Mouse (Mus musculus) heart, embryonic 15.5 days (tissue): ENCODE results near the gene Top3b. TPM values are rescaled to one million over a fixed set of nuclear protein-coding genes. Genes with fewer than 3 reads are reported as not detected.
"Not testable (repeated sequence)": the region's sequence is repeated elsewhere in the genome, so short reads cannot be mapped to it uniquely, and the experiment has no call there.

Experiments
- ATAC-seq: fragments of 200-750 bp; cut with Nextera tagmentation; replicated peaks from 2 replicates; pipeline ENCODE4 v1.8.0; 2017; ENCODE audit warnings: low read depth, moderate TSS enrichment; ENCODE audit not compliant: insufficient number of reproducible peaks, insufficient read depth, low FRiP score
- H3K27ac ChIP-seq: fragments of 300-500 bp; sonication (generic); 2 replicates; pipeline ENCODE4 v1.5.1; 2015; ENCODE audit warnings: mild to moderate bottlenecking, inconsistent platforms
- H3K27me3 ChIP-seq: fragments of 300-500 bp; sonication (generic); 2 replicates; pipeline ENCODE4 v1.6.1; 2015; ENCODE audit warnings: inconsistent platforms
- H3K36me3 ChIP-seq: fragments of 300-500 bp; sonication (generic); 2 replicates; pipeline ENCODE4 v1.6.1; 2015; ENCODE audit warnings: mild to moderate bottlenecking, inconsistent platforms
- H3K4me1 ChIP-seq: fragments of 300-500 bp; sonication (generic); replicated peaks from 2 replicates; pipeline ENCODE4 v1.6.1; 2015; ENCODE audit warnings: inconsistent platforms
- H3K4me2 ChIP-seq: fragments of 300-500 bp; sonication (generic); 2 replicates; pipeline ENCODE4 v1.6.1; 2015; ENCODE audit warnings: inconsistent platforms, mild to moderate bottlenecking, moderate library complexity
- H3K4me3 ChIP-seq: fragments of 300-500 bp; sonication (generic); 2 replicates; pipeline ENCODE4 v1.5.1; 2015; ENCODE audit warnings: mild to moderate bottlenecking, inconsistent platforms
- H3K9ac ChIP-seq: fragments of 300-500 bp; sonication (generic); 2 replicates; pipeline ENCODE4 v1.6.1; 2015; ENCODE audit warnings: mild to moderate bottlenecking, inconsistent platforms
- H3K9me3 ChIP-seq: fragments of 300-500 bp; sonication (generic); replicated peaks from 2 replicates; pipeline ENCODE4 v1.6.1; 2016; ENCODE audit warnings: inconsistent platforms
- WGBS: fragments of 180-500 bp; shearing (Covaris S2); methylation state at CpG from one replicate; pipeline ENCODE4 v1.1.7; 2015; ENCODE audit warnings: mixed read lengths; 5-methylcytosine and 5-hydroxymethylcytosine counted together
- polyA plus RNA-seq: library from polyadenylated mRNA; unstranded; fragments of >200 nt; fragmentation: Nextera tagmentation; extraction: Ambion mirVana; gene quantifications from 2 replicates; pipeline ENCODE4 v1.2.1, GENCODE M21; 2015

Top3b gene
- polyA plus RNA-seq, 1 experiment from 2014 or later, result 37.8 TPM

- H3K27ac ChIP-seq, result peak overlapping the region; percentile 17; the same call in 1 of the 2 replicates
- 72% methylated on average over 4 of the region's 4 CpGs for WGBS
- H3K4me2 ChIP-seq, result no peak overlapping the region
- H3K36me3 ChIP-seq, result peaks cover 7% of the 10 kb centered on the region
- no peaks in the 10 kb centered on the region for H3K9me3 ChIP-seq
- no peak overlapping the region for H3K4me3 ChIP-seq
- H3K4me1 ChIP-seq, result peaks cover 9% of the 10 kb centered on the region; the same call in 1 of the 2 replicates
- H3K9ac ChIP-seq, result no peak overlapping the region
- no peaks in the 10 kb centered on the region for H3K27me3 ChIP-seq
- no peak for ATAC-seq
Measured at GRCm38 (mm10) chr16:16902329-16902728, 31.8 kb downstream of the Top3b start.

GRCm38 (mm10) chr16:16903188-16903587, 32.7 kb downstream of the Top3b start:
- ATAC-seq, result no peak
- 0 out of 2 replicates have a peak, but pooled peaks cover 7% of the 10 kb centered on the region for H3K4me1 ChIP-seq
- H3K36me3 ChIP-seq, result peaks cover 7% of the 10 kb centered on the region
- H3K9me3 ChIP-seq, result no peaks in the 10 kb centered on the region
- H3K27ac ChIP-seq, result no peak overlapping the region; the same call in 1 of the 2 replicates
- no peak overlapping the region for H3K9ac ChIP-seq
- no peaks in the 10 kb centered on the region for H3K27me3 ChIP-seq
- 70% methylated on average over 5 of the region's 5 CpGs for WGBS
- no peak overlapping the region for H3K4me2 ChIP-seq
- H3K4me3 ChIP-seq, result no peak overlapping the region

- Histone ChIP-seq H3K4me1 (0 out of 2 replicates have a peak, but pooled peaks cover 12% of the 10 kb centered on the region), H3K9me3 (no peaks in the 10 kb centered on the region), H3K27me3 (no peaks in the 10 kb centered on the region), H3K4me3 (no peak overlapping the region), H3K4me2 (no peak overlapping the region), H3K9ac (no peak overlapping the region), H3K36me3 (peaks cover 15% of the 10 kb centered on the region), H3K27ac (peak overlapping the region; percentile 79)
- WGBS, result 33% methylated on average over 6 of the region's 6 CpGs
- peak; percentile 79 for ATAC-seq
Measured at GRCm38 (mm10) chr16:16907799-16908198, 37.3 kb downstream of the Top3b start.

DNA sequence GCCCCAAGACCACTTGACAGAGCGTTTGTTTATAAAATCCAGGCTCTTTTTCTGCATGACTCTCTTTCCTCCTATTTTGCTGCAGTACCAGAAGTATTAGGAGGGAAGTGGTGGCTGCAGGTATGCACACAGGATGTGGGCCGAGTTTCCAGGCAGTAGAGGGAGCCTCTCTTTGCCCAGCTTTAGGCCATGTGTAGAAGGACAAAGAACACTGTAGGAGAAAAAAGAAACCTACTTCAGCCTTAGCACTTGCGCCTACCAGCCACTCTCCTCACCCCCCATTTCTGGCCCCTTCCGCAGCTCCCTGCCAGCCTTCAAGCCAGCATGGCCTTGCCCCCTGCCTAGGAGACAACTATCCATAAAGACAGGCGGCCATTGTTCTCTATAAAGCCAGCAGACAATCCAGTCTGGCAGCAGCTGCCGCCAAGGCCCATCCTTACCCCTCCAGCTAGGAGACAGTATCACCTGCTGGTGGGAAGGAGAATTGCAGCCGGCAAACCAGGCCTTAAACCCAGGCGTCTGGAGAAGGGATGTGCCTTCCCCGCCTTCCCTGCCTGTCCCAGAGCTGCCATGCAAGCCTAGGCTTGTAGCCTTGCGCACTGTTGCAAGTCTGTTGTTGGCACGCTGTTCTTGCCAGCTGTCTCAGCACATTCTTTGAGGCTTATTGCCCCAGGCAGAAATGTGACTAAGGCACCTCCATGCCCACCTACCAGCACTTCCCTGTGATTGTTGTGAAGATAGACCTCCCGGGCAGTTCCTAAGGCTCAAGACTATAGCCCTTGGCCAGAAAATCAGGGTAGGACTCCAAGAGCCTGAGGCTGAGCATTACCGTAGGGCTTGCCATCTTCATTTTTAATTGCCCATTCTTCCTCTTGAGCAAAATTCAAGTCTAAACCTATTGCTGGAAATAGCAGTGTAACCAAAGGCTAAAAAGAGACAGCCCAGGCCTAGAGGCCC, 41.4 kb downstream of the Top3b start:
- H3K4me2 ChIP-seq, result no peak overlapping the region
- peaks cover 41% of the 10 kb centered on the region for H3K36me3 ChIP-seq
- no peak overlapping the region for H3K4me3 ChIP-seq
- no peaks in the 10 kb centered on the region for H3K9me3 ChIP-seq
- peak overlapping the region; percentile 58 for H3K27ac ChIP-seq
- 0 out of 2 replicates have a peak, but pooled peaks cover 8% of the 10 kb centered on the region for H3K4me1 ChIP-seq
- H3K27me3 ChIP-seq, result no peaks in the 10 kb centered on the region
- peak; percentile 63 for ATAC-seq
- WGBS, result 42% methylated on average over 13 of the region's 13 CpGs
- H3K9ac ChIP-seq, result no peak overlapping the region

GRCm38 (mm10) chr16:16913440-16913839, 42.9 kb downstream of the Top3b start:
- ATAC-seq, result no peak
- no peak overlapping the region for H3K4me3 ChIP-seq
- H3K36me3 ChIP-seq, result peaks cover 48% of the 10 kb centered on the region
- 0 out of 2 replicates have a peak, but pooled peaks cover 5% of the 10 kb centered on the region for H3K4me1 ChIP-seq
- H3K4me2 ChIP-seq, result no peak overlapping the region
- WGBS, result 78% methylated on average over 1 of the region's 1 CpGs
- no peaks in the 10 kb centered on the region for H3K9me3 ChIP-seq
- H3K27ac ChIP-seq, result no peak overlapping the region
- H3K9ac ChIP-seq, result no peak overlapping the region
- H3K27me3 ChIP-seq, result no peaks in the 10 kb centered on the region

GRCm38 (mm10) chr16:16918441-16919117, 48.0 kb downstream of the Top3b start:
- H3K9ac ChIP-seq, result no peak overlapping the region
- no peak overlapping the region for H3K4me3 ChIP-seq
- WGBS, result 92% methylated on average over 7 of the region's 7 CpGs
- H3K36me3 ChIP-seq, result peaks cover 53% of the 10 kb centered on the region
- no peak overlapping the region for H3K4me2 ChIP-seq
- no peaks in the 10 kb centered on the region for H3K4me1 ChIP-seq
- no peaks in the 10 kb centered on the region for H3K9me3 ChIP-seq
- ATAC-seq, result no peak
- H3K27me3 ChIP-seq, result no peaks in the 10 kb centered on the region
- no peak overlapping the region for H3K27ac ChIP-seq

GRCm38 (mm10) chr16:16921021-16921435, 50.5 kb downstream of the Top3b start:
- H3K36me3 ChIP-seq, result peaks cover 34% of the 10 kb centered on the region
- no peak overlapping the region for H3K4me2 ChIP-seq
- 0 out of 2 replicates have a peak, but pooled peaks have one; percentile 37 for ATAC-seq
- no peak overlapping the region for H3K4me3 ChIP-seq
- 64% methylated on average over 3 of the region's 3 CpGs for WGBS
- no peaks in the 10 kb centered on the region for H3K9me3 ChIP-seq
- H3K4me1 ChIP-seq, result no peaks in the 10 kb centered on the region
- no peak overlapping the region for H3K9ac ChIP-seq
- H3K27me3 ChIP-seq, result no peaks in the 10 kb centered on the region
- H3K27ac ChIP-seq, result no peak overlapping the region

DNA sequence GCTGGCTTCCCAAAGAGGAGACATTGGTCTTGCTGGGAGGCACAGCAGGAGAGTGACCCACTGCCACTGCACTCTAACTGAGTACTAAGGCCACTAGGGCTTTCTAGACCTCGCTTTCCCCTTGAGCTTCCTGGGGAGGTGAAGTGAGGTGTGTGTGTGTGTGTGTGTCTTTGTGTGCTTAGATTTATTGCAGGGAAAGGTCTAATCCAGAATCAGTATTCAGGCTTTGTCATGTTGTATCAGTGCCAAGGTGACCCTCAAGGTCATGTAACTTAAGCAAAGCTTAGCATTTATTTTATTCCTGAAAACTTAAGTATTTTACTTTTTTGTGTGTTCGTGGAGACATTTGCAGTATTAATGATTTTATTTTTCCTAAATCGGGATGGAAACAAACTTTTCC, 53.9 kb downstream of the Top3b start:
- Histone ChIP-seq H3K36me3 (peaks cover 17% of the 10 kb centered on the region; the same call in 1 of the 2 replicates), H3K4me3 (no peak overlapping the region), H3K4me2 (no peak overlapping the region), H3K27me3 (no peaks in the 10 kb centered on the region), H3K9ac (no peak overlapping the region), H3K27ac (no peak overlapping the region), H3K4me1 (no peaks in the 10 kb centered on the region), H3K9me3 (no peaks in the 10 kb centered on the region)
- no peak for ATAC-seq
- WGBS, result 88% methylated on average over 3 of the region's 3 CpGs

DNA sequence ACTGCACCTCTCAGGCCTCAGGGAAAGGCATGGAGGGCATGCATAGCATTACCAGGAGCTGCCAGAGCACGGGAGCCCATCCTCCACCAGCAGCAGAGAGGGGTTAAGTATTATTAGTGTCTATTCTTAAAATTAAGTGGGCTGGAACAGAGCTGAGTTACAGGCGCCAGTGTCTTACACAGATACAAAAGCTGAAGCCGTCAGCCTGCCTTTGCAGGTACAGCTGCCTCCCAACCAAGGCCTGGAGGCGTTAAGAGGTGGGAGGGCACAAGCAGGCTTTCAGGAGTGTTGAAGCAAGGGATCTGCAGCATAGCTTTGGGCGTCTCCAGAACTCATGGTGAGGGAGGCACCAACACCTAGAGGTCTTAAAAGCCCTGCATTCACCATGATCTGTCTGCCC, 56.0 kb downstream of the Top3b start:
- Histone ChIP-seq H3K27ac (no peak overlapping the region), H3K4me2 (no peak overlapping the region), H3K36me3 (peaks cover 17% of the 10 kb centered on the region; the same call in 1 of the 2 replicates), H3K27me3 (no peaks in the 10 kb centered on the region), H3K9me3 (no peaks in the 10 kb centered on the region), H3K4me1 (no peaks in the 10 kb centered on the region), H3K4me3 (no peak overlapping the region), H3K9ac (no peak overlapping the region)
- 60% methylated on average over 5 of the region's 5 CpGs for WGBS
- no peak for ATAC-seq

DNA sequence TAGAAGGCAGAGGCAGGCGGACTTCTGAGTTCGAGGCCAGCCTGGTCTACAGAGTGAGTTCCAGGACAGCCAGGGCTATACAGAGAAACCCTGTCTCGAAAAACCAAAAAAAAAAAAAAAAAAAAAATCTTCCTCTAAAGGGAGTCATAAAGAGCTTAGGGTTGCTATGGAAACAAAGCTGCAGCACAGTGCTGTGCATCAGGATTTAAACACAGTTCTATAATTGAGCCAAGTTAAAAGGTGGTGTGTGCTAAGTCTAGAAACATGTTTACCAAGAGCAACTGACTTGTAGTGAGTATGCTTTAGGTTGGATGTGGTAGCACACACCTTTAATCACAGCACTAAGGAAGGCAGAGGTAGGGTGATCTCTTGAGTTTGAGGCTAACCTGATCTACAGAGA, 58.4 kb downstream of the Top3b start:
- not testable (repeated sequence) for H3K36me3 ChIP-seq, H3K27ac ChIP-seq, ATAC-seq, H3K9me3 ChIP-seq, H3K9ac ChIP-seq, H3K27me3 ChIP-seq, H3K4me1 ChIP-seq, H3K4me2 ChIP-seq, H3K4me3 ChIP-seq
- WGBS, result 72% methylated on average over 3 of the region's 3 CpGs

GRCm38 (mm10) chr16:16930326-16930725, 59.8 kb downstream of the Top3b start:
- Histone ChIP-seq H3K4me1 (no peaks in the 10 kb centered on the region), H3K9me3 (no peaks in the 10 kb centered on the region), H3K4me2 (no peak overlapping the region), H3K27me3 (no peaks in the 10 kb centered on the region), H3K27ac (no peak overlapping the region), H3K9ac (no peak overlapping the region), H3K36me3 (no peaks in the 10 kb centered on the region), H3K4me3 (no peak overlapping the region)
- WGBS, result 76% methylated on average over 3 of the region's 3 CpGs
- no peak for ATAC-seq
